Mouse (Mus musculus) MEL (cell line): ENCODE data around the gene Pi4k2a. TPM values are rescaled to one million over a fixed set of nuclear protein-coding genes. Genes with fewer than 3 reads are reported as not detected.

Experiments used
- DNase-seq: peaks from one replicate; pipeline ENCODE4 v3.0.0; 2011; ENCODE audit warnings: low read depth, low spot score
- H3K27ac ChIP-seq: 2 replicates; pipeline ENCODE4 v1.5.1; 2012; ENCODE audit warnings: low read depth, mild to moderate bottlenecking, control low read depth, low read length, moderate library complexity; ENCODE audit not compliant: control insufficient read depth
- H3K27me3 ChIP-seq, 2 experiments: fragments of 150-350 bp in 1 of 2; sonication (generic) in 1 of 2; 2 replicates each; pipeline ENCODE4 v1.6.1; 2012; ENCODE audit warnings: low read length in 2 of 2, mild to moderate bottlenecking in 2 of 2, improper control_type of control experiment in 1 of 2, moderate library complexity in 1 of 2; ENCODE audit not compliant: insufficient read depth in 2 of 2, control insufficient read depth in 1 of 2
- H3K36me3 ChIP-seq, 2 experiments: 2 replicates each; pipeline ENCODE4 v1.6.1; 2012 to 2014; ENCODE audit warnings: low read length in 2 of 2, improper control_type of control experiment in 1 of 2, inconsistent platforms in 1 of 2, mild to moderate bottlenecking in 1 of 2; ENCODE audit not compliant: insufficient read depth in 2 of 2, control insufficient read depth in 1 of 2
- H3K4me1 ChIP-seq, 2 experiments: fragments of 150-350 bp in 1 of 2; sonication (generic) in 1 of 2; 2 replicates each; pipeline ENCODE4 v1.6.1; 2012; ENCODE audit warnings: low read length in 2 of 2, improper control_type of control experiment in 1 of 2, mild to moderate bottlenecking in 1 of 2; ENCODE audit not compliant: insufficient read depth in 2 of 2, control insufficient read depth in 1 of 2
- H3K4me3 ChIP-seq, 2 experiments: fragments of 150-350 bp in 1 of 2; sonication (generic) in 1 of 2; 2 replicates each; pipeline ENCODE4 v1.5.1; 2012; ENCODE audit warnings: low read depth in 2 of 2, low read length in 2 of 2, mild to moderate bottlenecking in 2 of 2, moderate library complexity in 2 of 2, control low read depth in 1 of 2, improper control_type of control experiment in 1 of 2; ENCODE audit not compliant: control insufficient read depth in 1 of 2, insufficient read depth in 1 of 2
- H3K79me2 ChIP-seq: 2 replicates; pipeline ENCODE4 v1.6.1; 2012; ENCODE audit warnings: mild to moderate bottlenecking, low read length, moderate library complexity; ENCODE audit not compliant: control insufficient read depth, poor library complexity, insufficient read depth
- H3K9ac ChIP-seq: 2 replicates; pipeline ENCODE4 v1.6.1; 2012; ENCODE audit warnings: low read depth, mild to moderate bottlenecking, control low read depth, low read length, moderate library complexity; ENCODE audit not compliant: control insufficient read depth, poor library complexity, severe bottlenecking
- H3K9me3 ChIP-seq: fragments of 150-350 bp; sonication (generic); replicated peaks from 2 replicates; pipeline ENCODE4 v1.6.1; 2012; ENCODE audit warnings: mild to moderate bottlenecking, low read length, improper control_type of control experiment, moderate library complexity; ENCODE audit not compliant: insufficient read depth
- BHLHE40 ChIP-seq: IDR thresholded peaks from 2 replicates; pipeline ENCODE4 v1.6.1; 2012; ENCODE audit warnings: low read depth, mild to moderate bottlenecking, inconsistent platforms, low read length, improper control_type of control experiment, borderline replicate concordance
- CHD1 ChIP-seq: IDR thresholded peaks from 2 replicates; pipeline ENCODE4 v1.6.1; 2012; ENCODE audit warnings: low read depth, mild to moderate bottlenecking, inconsistent platforms, low read length, improper control_type of control experiment
- CHD2 ChIP-seq: IDR thresholded peaks from 2 replicates; pipeline ENCODE4 v1.6.1; 2011; ENCODE audit warnings: low read length, improper control_type of control experiment
- CTCF ChIP-seq, 3 experiments: IDR thresholded peaks in 2 of 3; conservative IDR thresholded peaks in 1 of 3; 2 replicates each; pipeline ENCODE4 v1.5.1; 2011 to 2012; ENCODE audit warnings: low read length in 3 of 3, low read depth in 2 of 3, mild to moderate bottlenecking in 2 of 3, improper control_type of control experiment in 1 of 3, inconsistent platforms in 1 of 3, mixed read lengths in 1 of 3, moderate library complexity in 1 of 3; ENCODE audit not compliant: control insufficient read depth in 1 of 3, insufficient read depth in 1 of 3, poor library complexity in 1 of 3, severe bottlenecking in 1 of 3
- EP300 ChIP-seq, 2 experiments: IDR thresholded peaks; 2 replicates each; pipeline ENCODE4 v1.6.1; 2011; ENCODE audit warnings: improper control_type of control experiment in 2 of 2, low read length in 2 of 2, low read depth in 1 of 2, mild to moderate bottlenecking in 1 of 2
- ETS1 ChIP-seq: IDR thresholded peaks from 2 replicates; pipeline ENCODE4 v1.6.1; 2012; ENCODE audit warnings: low read depth, mild to moderate bottlenecking, inconsistent platforms, low read length, improper control_type of control experiment, moderate library complexity
- GABPA ChIP-seq: IDR thresholded peaks from 2 replicates; pipeline ENCODE4 v1.6.1; 2012; ENCODE audit warnings: low read depth, mild to moderate bottlenecking, inconsistent platforms, low read length, improper control_type of control experiment, moderate library complexity
- GATA1 ChIP-seq: IDR thresholded peaks from 2 replicates; pipeline ENCODE4 v1.6.1; 2011; ENCODE audit warnings: low read depth, low read length, improper control_type of control experiment
- JUND ChIP-seq: IDR thresholded peaks from 2 replicates; pipeline ENCODE4 v1.6.1; 2011; ENCODE audit warnings: low read depth, mild to moderate bottlenecking, improper control_type of control experiment, low read length
- MAFK ChIP-seq: IDR thresholded peaks from 2 replicates; pipeline ENCODE4 v1.6.1; 2011; ENCODE audit warnings: low read depth, mild to moderate bottlenecking, low read length, improper control_type of control experiment, borderline replicate concordance
- MAX ChIP-seq: IDR thresholded peaks from 2 replicates; pipeline ENCODE4 v1.6.1; 2011; ENCODE audit warnings: low read length, improper control_type of control experiment
- MEF2A ChIP-seq: IDR thresholded peaks from 2 replicates; pipeline ENCODE4 v1.6.1; 2014; ENCODE audit warnings: low read depth, mild to moderate bottlenecking, inconsistent platforms, low read length, improper control_type of control experiment; ENCODE audit not compliant: poor library complexity, insufficient replicate concordance, severe bottlenecking; ENCODE audit errors: extremely low read depth
- MYB ChIP-seq: IDR thresholded peaks from 2 replicates; pipeline ENCODE4 v1.6.1; 2011; ENCODE audit warnings: mild to moderate bottlenecking, low read depth, low read length, improper control_type of control experiment
- MYC ChIP-seq: IDR thresholded peaks from 2 replicates; pipeline ENCODE4 v1.6.1; 2011; ENCODE audit warnings: low read depth, mild to moderate bottlenecking, low read length, improper control_type of control experiment, moderate library complexity
- POLR2AphosphoS5 ChIP-seq: IDR thresholded peaks from 2 replicates; pipeline ENCODE4 v1.6.1; 2012; ENCODE audit warnings: low read depth, borderline replicate concordance, mild to moderate bottlenecking, inconsistent platforms, low read length, moderate library complexity, mixed read lengths
- RAD21 ChIP-seq: IDR thresholded peaks from 2 replicates; pipeline ENCODE4 v1.6.1; 2011; ENCODE audit warnings: mild to moderate bottlenecking, low read depth, low read length, improper control_type of control experiment
- RCOR1 ChIP-seq: IDR thresholded peaks from 2 replicates; pipeline ENCODE4 v1.6.1; 2012; ENCODE audit warnings: low read depth, mild to moderate bottlenecking, inconsistent platforms, low read length, improper control_type of control experiment
- SMC3 ChIP-seq: IDR thresholded peaks from 2 replicates; pipeline ENCODE4 v1.6.1; 2011; ENCODE audit warnings: low read depth, low read length, improper control_type of control experiment
- TAL1 ChIP-seq: IDR thresholded peaks from 2 replicates; pipeline ENCODE4 v1.6.1; 2012; ENCODE audit warnings: mild to moderate bottlenecking, inconsistent platforms, low read length, moderate library complexity, mixed read lengths
- TBP ChIP-seq: IDR thresholded peaks from 2 replicates; pipeline ENCODE4 v1.8.0; 2011; ENCODE audit warnings: low read depth, low read length, improper control_type of control experiment
- USF1 ChIP-seq: IDR thresholded peaks from 2 replicates; pipeline ENCODE4 v1.6.1; 2014; ENCODE audit warnings: low read depth, mild to moderate bottlenecking, inconsistent platforms, low read length, improper control_type of control experiment, moderate library complexity
- USF2 ChIP-seq, 2 experiments: IDR thresholded peaks; 2 replicates each; pipeline ENCODE4 v1.6.1; 2011 to 2012; ENCODE audit warnings: improper control_type of control experiment in 2 of 2, low read length in 2 of 2, borderline replicate concordance in 1 of 2, inconsistent platforms in 1 of 2, low read depth in 1 of 2, mild to moderate bottlenecking in 1 of 2; ENCODE audit not compliant: insufficient read depth in 1 of 2
- ZC3H11A ChIP-seq: IDR thresholded peaks from 2 replicates; pipeline ENCODE4 v1.6.1; 2012; ENCODE audit warnings: low read depth, mild to moderate bottlenecking, inconsistent platforms, low read length, improper control_type of control experiment
- polyA plus RNA-seq, 2 experiments: library from polyadenylated mRNA; stranded (reverse) in 1 of 2; unstranded in 1 of 2; fragments of >175 nt in 1 of 2; fragments of >200 nt in 1 of 2; gene quantifications; 2 replicates each; pipeline versions ENCODE4 v1.2.1 to v1.2.4; 2012; ENCODE audit warnings: low replicate concordance in 2 of 2, low read depth in 1 of 2; ENCODE audit not compliant: insufficient read length in 2 of 2, insufficient read depth in 1 of 2, missing spikeins in 1 of 2
- total RNA-seq: library from RNA; depleted of rRNA; stranded (reverse); fragments of 300-350 nt; gene quantifications from 2 replicates; pipeline ENCODE4 v1.2.3, GENCODE M21; 2012

Pi4k2a gene
- total and polyA plus RNA-seq, 3 experiments = 10.2 to 30.3 TPM; not detected in 1

DNA sequence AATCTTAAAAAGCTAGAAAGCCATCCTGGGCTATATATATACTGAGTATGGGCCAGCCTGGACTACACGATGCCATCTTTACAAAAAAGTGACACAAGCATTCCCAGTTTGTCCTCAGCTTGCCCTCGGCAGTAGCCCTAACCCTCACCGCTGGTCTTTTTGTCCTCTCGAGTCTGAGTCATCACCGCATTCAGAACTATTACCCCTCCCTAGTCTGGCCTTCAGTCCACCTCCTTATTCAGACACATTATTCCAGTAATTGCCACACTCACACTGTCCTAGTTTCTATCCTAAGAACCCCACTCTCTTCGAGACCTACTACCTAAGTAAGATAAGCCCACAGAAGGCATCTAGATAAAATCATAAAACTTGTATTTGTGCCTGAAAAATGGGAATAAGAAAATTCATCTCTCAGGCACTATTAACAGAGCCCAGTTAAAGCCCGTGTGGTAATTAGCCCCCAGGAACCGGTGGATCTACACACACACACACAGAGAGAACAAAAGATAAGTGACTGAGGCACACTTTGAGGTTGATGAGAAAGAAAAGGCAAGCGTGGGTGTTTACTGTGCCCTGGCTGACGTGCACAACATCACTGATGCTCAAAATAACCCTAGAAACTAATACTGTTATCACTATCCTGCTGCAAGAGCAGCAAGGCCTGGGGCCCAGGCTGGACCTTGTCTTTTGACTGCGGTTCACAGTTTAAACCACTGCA lies 35.4 kb downstream of the Pi4k2a start (continued):
- TF ChIP-seq BHLHE40 = peak; percentile 82
- no peak for TF ChIP-seq ZC3H11A
- TF ChIP-seq MYB = no peak
- no peak for TF ChIP-seq USF2 (IDR thresholded peaks at IDR 0.05; ENCODE audit: borderline replicate concordance in 1 of 2, insufficient read depth in 1 of 2, low read depth in 1 of 2, low read length in 2 of 2)
- TF ChIP-seq RCOR1 = peak; percentile 26; the same call in 1 of the 2 replicates
- no peak for TF ChIP-seq TAL1
- no peak for TF ChIP-seq POLR2AphosphoS5
- no peak for TF ChIP-seq USF1
- no peak for TF ChIP-seq JUND
- TF ChIP-seq CTCF (IDR thresholded peaks at IDR 0.05 in 2 of 3, conservative IDR thresholded peaks at IDR 0.05 in 1 of 3; ENCODE audit: control insufficient read depth in 1 of 3, insufficient read depth in 1 of 3, low read depth in 2 of 3, low read length in 3 of 3, poor library complexity in 1 of 3, severe bottlenecking in 1 of 3) = no peak
- TF ChIP-seq CHD2 = no peak
- TF ChIP-seq RAD21 = no peak

- H3K9ac ChIP-seq = no peak overlapping the region
- H3K27me3 ChIP-seq = no peaks in the 10 kb centered on the region
- H3K9me3 ChIP-seq = no peaks in the 10 kb centered on the region
- no peak for DNase-seq
- peak overlapping the region; percentile 6; the same call in 1 of the 2 replicates for H3K27ac ChIP-seq
- H3K79me2 ChIP-seq = peaks cover 6% of the 10 kb centered on the region
- peaks cover 20 to 47% of the 10 kb centered on the region in 2 experiments for H3K4me1 ChIP-seq
- TF ChIP-seq MYB = no peak
- TF ChIP-seq GABPA = no peak
- TF ChIP-seq ETS1 = no peak
- no peak for TF ChIP-seq MEF2A
- no peak for TF ChIP-seq GATA1
- no peak for TF ChIP-seq USF1
- TF ChIP-seq MAX = no peak
- TF ChIP-seq MYC = no peak
- TF ChIP-seq MAFK = no peak; the same call in 1 of the 2 replicates
- TF ChIP-seq TBP = no peak
- no peak for TF ChIP-seq EP300 (IDR thresholded peaks at IDR 0.05; ENCODE audit: low read depth in 1 of 2, low read length in 2 of 2)
- TF ChIP-seq CHD1 = no peak
- TF ChIP-seq SMC3 = no peak
- H3K4me3 ChIP-seq = no peak overlapping the region
- peaks cover 3 to 44% of the 10 kb centered on the region in 2 experiments; a peak in 3 of 4 replicates for H3K36me3 ChIP-seq
Measured at GRCm38 (mm10) chr19:42126219-42126605, 35.9 kb downstream of the Pi4k2a start.
